Mouse (Mus musculus) embryonic fibroblast, embryonic 13.5 days (primary cell): ENCODE measurements around the gene Dgki.

Source experiments
- CTCF ChIP-seq: IDR thresholded peaks from 2 replicates; pipeline ENCODE4 v1.5.1; 2011; ENCODE audit warnings: mild to moderate bottlenecking, control low read depth, low read length, moderate library complexity, borderline replicate concordance; ENCODE audit not compliant: insufficient read depth
- POLR2A ChIP-seq: IDR thresholded peaks from 2 replicates; pipeline ENCODE4 v1.6.1; 2011; ENCODE audit warnings: low read depth, mild to moderate bottlenecking, control low read depth, low read length, moderate library complexity

GRCm38 (mm10) chr6:37244074-37244473 lies 55.9 kb downstream of the Dgki start:
- TF ChIP-seq CTCF: no peak
- no peak for TF ChIP-seq POLR2A
